Mouse (Mus musculus) spleen, postnatal 10 days (tissue): ENCODE measurements at regions not wholly inside any gene's neighbourhood (a gene's known extent, or its start where the extent isn't known, plus 50 kb on each side); places are given as distances from the start of the nearest gene placed in this dataset.

Source experiments
- DNase-seq, 2 experiments: peaks; one replicate each; pipeline ENCODE4 v3.0.0; 2021 to 2022; ENCODE audit warnings: low spot score in 2 of 2

- DNase-seq = no peak
Observed at GRCm38 (mm10) chr6:101484526-101485287, 107.0 kb upstream of the Pdzrn3 start.

GRCm38 (mm10) chr6:101482635-101483465 is 105.2 kb upstream of the Pdzrn3 start:
- DNase-seq = no peak

- DNase-seq = no peak
Observed at GRCm38 (mm10) chr6:101473956-101474355, 96.3 kb upstream of the Pdzrn3 start.

- no peak for DNase-seq
Observed at GRCm38 (mm10) chr6:101473257-101473925, 95.7 kb upstream of the Pdzrn3 start.

- no peak for DNase-seq
Observed at GRCm38 (mm10) chr6:101464910-101465309, 87.2 kb upstream of the Pdzrn3 start.

GRCm38 (mm10) chr6:101463812-101464320 is 86.2 kb upstream of the Pdzrn3 start:
- DNase-seq = no peak

- DNase-seq = no peak
Observed at GRCm38 (mm10) chr6:101446720-101447119, 69.0 kb upstream of the Pdzrn3 start.

GRCm38 (mm10) chr6:101446316-101446715 is 68.6 kb upstream of the Pdzrn3 start:
- DNase-seq = no peak

GRCm38 (mm10) chr6:101432769-101433168 is 55.1 kb upstream of the Pdzrn3 start:
- no peak for DNase-seq

- no peak for DNase-seq
Observed at GRCm38 (mm10) chr6:101429634-101430033, 51.9 kb upstream of the Pdzrn3 start.
